Comparison of ENCODE assay signal across 10 mouse cellular contexts in the genomic region with DNA sequence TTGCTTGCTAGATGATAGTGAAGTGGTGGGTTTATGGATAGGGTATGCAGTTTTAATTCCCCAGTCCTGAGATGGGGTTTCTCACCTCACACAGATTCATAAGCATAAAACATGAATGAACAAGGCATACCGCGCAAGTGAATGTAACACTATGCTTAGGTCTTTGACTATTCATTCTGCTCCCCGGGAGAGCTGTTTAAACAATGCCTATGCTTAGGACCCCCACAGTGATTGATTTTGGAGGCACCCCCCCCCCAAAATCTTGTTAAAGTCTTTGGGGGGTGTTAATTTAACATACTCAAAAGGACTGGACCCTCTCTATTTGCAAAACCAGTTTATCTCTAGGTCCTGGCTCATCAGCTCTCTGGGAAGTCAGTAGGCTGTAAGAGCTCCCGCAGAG. TPM values are rescaled to one million over a fixed set of nuclear protein-coding genes. Genes with fewer than 3 reads are reported as not detected.
DNase-seq lines count a peak whose midpoint lies in the region; ATAC-seq lines count a peak whose summit lies in the region.
"Had no signal": no experiment of that assay in that cellular context is flagged by ENCODE, and none has a peak within 500 bp of the region (broad histone marks: within the 10 kb centered on the region; RNA-seq: fewer than 3 reads in every experiment).

No protein-coding gene starts in this region.

- DNase-seq in heart, postnatal 14 days = no peak
- DNase-seq in frontal cortex, postnatal 10 days (ENCODE audit: low spot score in 2 of 2) = no peak
- DNase-seq in thymus, postnatal 14 days = no peak
- DNase-seq: gastrocnemius, adult 2 months had no signal

- H3K4me3 ChIP-seq in heart, embryonic 14.5 days (ENCODE audit: control insufficient read depth in 1 of 2, insufficient read depth in 1 of 2, low read depth in 1 of 2, low read length in 2 of 2) = peak overlapping the region; percentile 10 to 63; a peak in 3 of 4 replicates
- H3K4me3 ChIP-seq in embryonic facial prominence, embryonic 12.5 days = peak overlapping the region; percentile 58
- H3K4me3 ChIP-seq in hindbrain, embryonic 16.5 days (ENCODE audit: low read length) = peak overlapping the region; percentile 64
- H3K4me3 ChIP-seq in midbrain, embryonic 16.5 days (ENCODE audit: low read depth, low read length) = peak overlapping the region; percentile 64
- H3K4me3 ChIP-seq: gastrocnemius, adult 2 months had no signal

- ATAC-seq in heart, embryonic 14.5 days (ENCODE audit: insufficient number of reproducible peaks, insufficient read depth, low FRiP score, low read depth) = no peak
- ATAC-seq in embryonic facial prominence, embryonic 12.5 days (ENCODE audit: insufficient number of reproducible peaks, insufficient read depth, low FRiP score, low TSS enrichment) = no peak
- ATAC-seq in hindbrain, embryonic 16.5 days = no peak
- no peak for ATAC-seq in midbrain, embryonic 16.5 days
- ATAC-seq in activated CD4-positive, CD25-positive, alpha-beta regulatory T cell, adult 4 months = no peak

- 43% methylated on average over 4 of the region's 4 CpGs for WGBS in heart, embryonic 14.5 days
- WGBS in embryonic facial prominence, embryonic 12.5 days = 61% methylated on average over 4 of the region's 4 CpGs
- WGBS in hindbrain, embryonic 16.5 days = 58% methylated on average over 4 of the region's 4 CpGs
- 51% methylated on average over 4 of the region's 4 CpGs for WGBS in midbrain, embryonic 16.5 days

- no peaks in the 10 kb centered on the region for H3K27me3 ChIP-seq in heart, embryonic 14.5 days (ENCODE audit: control insufficient read depth, insufficient read depth, low read length)
- H3K27me3 ChIP-seq in embryonic facial prominence, embryonic 12.5 days = no peaks in the 10 kb centered on the region
- no peaks in the 10 kb centered on the region for H3K27me3 ChIP-seq in hindbrain, embryonic 16.5 days (replicated peaks; ENCODE audit: control insufficient read depth, insufficient read depth, low read length)
- H3K27me3 ChIP-seq in midbrain, embryonic 16.5 days (ENCODE audit: control insufficient read depth, insufficient read depth, low read depth, low read length) = no peaks in the 10 kb centered on the region
- H3K27me3 ChIP-seq: CH12.LX had no signal

- intact Hi-C loops in heart, postnatal 14 days (cut with DNase I) = loop anchor here (5.0 kb wide), 2 partner anchors 60 to 185 kb away; no protein-coding TSS in a partner anchor

- H3K4me1 ChIP-seq in heart, embryonic 14.5 days (ENCODE audit: control insufficient read depth in 2 of 2, insufficient read depth in 2 of 2, low read length in 2 of 2) = no peaks in the 10 kb centered on the region; a peak in 1 of 4 replicates
- no peaks in the 10 kb centered on the region for H3K4me1 ChIP-seq in embryonic facial prominence, embryonic 12.5 days
- H3K4me1 ChIP-seq in hindbrain, embryonic 16.5 days (ENCODE audit: control insufficient read depth, insufficient read depth, low read depth, low read length) = no peaks in the 10 kb centered on the region
- H3K4me1 ChIP-seq in midbrain, embryonic 16.5 days (ENCODE audit: control insufficient read depth, insufficient read depth, low read length) = peaks cover 3% of the 10 kb centered on the region; the same call in 1 of the 2 replicates

- peak overlapping the region; percentile 74 for H3K9ac ChIP-seq in heart, embryonic 14.5 days (ENCODE audit: low read length)
- peak overlapping the region; percentile 46 for H3K9ac ChIP-seq in embryonic facial prominence, embryonic 12.5 days
- peak overlapping the region; percentile 53 for H3K9ac ChIP-seq in hindbrain, embryonic 16.5 days (ENCODE audit: low read depth, low read length)
- H3K9ac ChIP-seq in midbrain, embryonic 16.5 days (ENCODE audit: low read depth, low read length) = peak overlapping the region; percentile 65

- H3K4me2 ChIP-seq in heart, embryonic 14.5 days (ENCODE audit: low read length) = peak overlapping the region; percentile 62
- peak overlapping the region; percentile 46 for H3K4me2 ChIP-seq in embryonic facial prominence, embryonic 12.5 days (replicated peaks)
- H3K4me2 ChIP-seq in hindbrain, embryonic 16.5 days (ENCODE audit: low read length) = peak overlapping the region; percentile 51
- peak overlapping the region; percentile 53 for H3K4me2 ChIP-seq in midbrain, embryonic 16.5 days (ENCODE audit: low read length)

- no peaks in the 10 kb centered on the region for H3K36me3 ChIP-seq in heart, embryonic 14.5 days (ENCODE audit: control insufficient read depth, insufficient read depth, low read length)
- H3K36me3 ChIP-seq in embryonic facial prominence, embryonic 12.5 days = no peaks in the 10 kb centered on the region
- no peaks in the 10 kb centered on the region for H3K36me3 ChIP-seq in hindbrain, embryonic 16.5 days (ENCODE audit: control insufficient read depth, insufficient read depth, low read length)
- H3K36me3 ChIP-seq in midbrain, embryonic 16.5 days (ENCODE audit: control insufficient read depth, insufficient read depth, low read length) = no peaks in the 10 kb centered on the region

- peak overlapping the region in 1 of 2 experiments; percentile 33; a peak in 1 of 4 replicates for H3K27ac ChIP-seq in heart, embryonic 14.5 days (replicated peaks in 1 of 2; ENCODE audit: control insufficient read depth in 1 of 2, insufficient read depth in 1 of 2, low read depth in 2 of 2, low read length in 2 of 2)
- H3K27ac ChIP-seq in embryonic facial prominence, embryonic 12.5 days = peak overlapping the region; percentile 26; the same call in 1 of the 2 replicates
- no peak overlapping the region for H3K27ac ChIP-seq in hindbrain, embryonic 16.5 days (ENCODE audit: low read depth, low read length)
- peak overlapping the region; percentile 73 for H3K27ac ChIP-seq in midbrain, embryonic 16.5 days (ENCODE audit: low read length)
- H3K27ac ChIP-seq: gastrocnemius, adult 2 months had no signal

- peaks cover 28% of the 10 kb centered on the region for H3K9me3 ChIP-seq in heart, embryonic 14.5 days (ENCODE audit: control insufficient read depth, low read length)
- peaks cover 37% of the 10 kb centered on the region for H3K9me3 ChIP-seq in embryonic facial prominence, embryonic 12.5 days
- H3K9me3 ChIP-seq in hindbrain, embryonic 16.5 days (ENCODE audit: control insufficient read depth, low read length) = peaks cover 27% of the 10 kb centered on the region
- peaks cover 11% of the 10 kb centered on the region; the same call in 1 of the 2 replicates for H3K9me3 ChIP-seq in midbrain, embryonic 16.5 days (replicated peaks; ENCODE audit: control insufficient read depth, low read length, poor library complexity, severe bottlenecking)

RNA-seq across cellular contexts. Expression of a gene that starts 1.6 kb away (rescaled TPM):
- 7.7 and 8.7 TPM in 2 replicates for polyA plus RNA-seq in heart, embryonic 14.5 days (2014; fragmentation: Nextera tagmentation; extraction: Ambion mirVana)
- total RNA-seq in heart, postnatal 14 days (2021) = under 1 TPM; 0.22 to 0.57 TPM
- polyA plus RNA-seq in embryonic facial prominence, embryonic 12.5 days (2016; fragmentation: Nextera tagmentation; extraction: Ambion mirVana) = 16.2 and 19.2 TPM in 2 replicates
- 26.8 and 31.3 TPM in 2 replicates for polyA plus RNA-seq in hindbrain, embryonic 16.5 days (2015; fragmentation: Nextera tagmentation; extraction: Ambion mirVana)
- 35.8 and 39.8 TPM in 2 replicates for polyA plus RNA-seq in midbrain, embryonic 16.5 days (2015; fragmentation: Nextera tagmentation; extraction: Ambion mirVana)
- polyA plus RNA-seq in activated CD4-positive, CD25-positive, alpha-beta regulatory T cell, adult 4 months (2017; shearing (Covaris generic)) = not detected
- total RNA-seq: CH12.LX had no signal

RNA-seq across cellular contexts. Expression of a gene that starts 1.7 kb away (rescaled TPM):
- 119 and 120 TPM in 2 replicates for polyA plus RNA-seq in heart, embryonic 14.5 days (2014; fragmentation: Nextera tagmentation; extraction: Ambion mirVana)
- total RNA-seq in heart, postnatal 14 days (2021) = 10 to 100 TPM; 32.4 to 35.5 TPM
- 264 and 269 TPM in 2 replicates for polyA plus RNA-seq in embryonic facial prominence, embryonic 12.5 days (2016; fragmentation: Nextera tagmentation; extraction: Ambion mirVana)
- polyA plus RNA-seq in hindbrain, embryonic 16.5 days (2015; fragmentation: Nextera tagmentation; extraction: Ambion mirVana) = 97.5 and 111 TPM in 2 replicates
- 103 and 117 TPM in 2 replicates for polyA plus RNA-seq in midbrain, embryonic 16.5 days (2015; fragmentation: Nextera tagmentation; extraction: Ambion mirVana)
- polyA plus RNA-seq in activated CD4-positive, CD25-positive, alpha-beta regulatory T cell, adult 4 months (2017; shearing (Covaris generic)) = not detected
- total RNA-seq: CH12.LX had no signal

RNA-seq across cellular contexts. Expression of a gene that starts 35.7 kb away (rescaled TPM):
- polyA plus RNA-seq in heart, embryonic 14.5 days (2014; fragmentation: Nextera tagmentation; extraction: Ambion mirVana) = 13.9 and 19.0 TPM in 2 replicates
- total RNA-seq in heart, postnatal 14 days (2021) = 1 to 10 TPM; 4.9 to 5.8 TPM
- polyA plus RNA-seq in embryonic facial prominence, embryonic 12.5 days (2016; fragmentation: Nextera tagmentation; extraction: Ambion mirVana) = 4.7 and 5.1 TPM in 2 replicates
- 6.9 and 9.5 TPM in 2 replicates for polyA plus RNA-seq in hindbrain, embryonic 16.5 days (2015; fragmentation: Nextera tagmentation; extraction: Ambion mirVana)
- 7.6 and 8.4 TPM in 2 replicates for polyA plus RNA-seq in midbrain, embryonic 16.5 days (2015; fragmentation: Nextera tagmentation; extraction: Ambion mirVana)
- polyA plus RNA-seq in activated CD4-positive, CD25-positive, alpha-beta regulatory T cell, adult 4 months (2017; shearing (Covaris generic)) = not detected
- total RNA-seq: CH12.LX had no signal

Comparison
In these comparisons a context has a peak if more than half of its experiments do, and no peak if none do; other contexts are left out.
1. RNA of a gene that starts 1.7 kb away (polyA plus RNA-seq): 264 to 269 TPM in embryonic facial prominence, embryonic 12.5 days, 119 to 120 TPM in heart, embryonic 14.5 days, 103 to 117 TPM in midbrain, embryonic 16.5 days and 97.5 to 111 TPM in hindbrain, embryonic 16.5 days; not detected in activated CD4-positive, CD25-positive, alpha-beta regulatory T cell, adult 4 months; every median in the first group is over 10 times any median in the second.
2. Peak in every context shown above with its lines, with median percentiles within 50 percentile points of each other: H3K4me2 ChIP-seq, H3K4me3 ChIP-seq and H3K9ac ChIP-seq.